Mouse (Mus musculus): ENCODE data around the gene Gm21874. TPM values are rescaled to one million over a fixed set of nuclear protein-coding genes. Genes with fewer than 3 reads are reported as not detected.

The Gm21874 gene
- polyA plus RNA-seq (2012), result not detected in 2 replicates

GRCm38 (mm10) chrY:9416048-9416447 is at the start of gene Gm21874:
Gene Gm21874 (minus strand): TSS chrY:9416148.

Other genes with a start within 250 kb of the Gm21874 start
- not detected in 2 replicates for gene Gm21721, start 214.0 kb downstream of the Gm21874 start, polyA plus RNA-seq (2012)
- gene Gm21812, start 69.0 kb downstream of the Gm21874 start, polyA plus RNA-seq (2012), result not detected in 2 replicates